In the genomic region with DNA sequence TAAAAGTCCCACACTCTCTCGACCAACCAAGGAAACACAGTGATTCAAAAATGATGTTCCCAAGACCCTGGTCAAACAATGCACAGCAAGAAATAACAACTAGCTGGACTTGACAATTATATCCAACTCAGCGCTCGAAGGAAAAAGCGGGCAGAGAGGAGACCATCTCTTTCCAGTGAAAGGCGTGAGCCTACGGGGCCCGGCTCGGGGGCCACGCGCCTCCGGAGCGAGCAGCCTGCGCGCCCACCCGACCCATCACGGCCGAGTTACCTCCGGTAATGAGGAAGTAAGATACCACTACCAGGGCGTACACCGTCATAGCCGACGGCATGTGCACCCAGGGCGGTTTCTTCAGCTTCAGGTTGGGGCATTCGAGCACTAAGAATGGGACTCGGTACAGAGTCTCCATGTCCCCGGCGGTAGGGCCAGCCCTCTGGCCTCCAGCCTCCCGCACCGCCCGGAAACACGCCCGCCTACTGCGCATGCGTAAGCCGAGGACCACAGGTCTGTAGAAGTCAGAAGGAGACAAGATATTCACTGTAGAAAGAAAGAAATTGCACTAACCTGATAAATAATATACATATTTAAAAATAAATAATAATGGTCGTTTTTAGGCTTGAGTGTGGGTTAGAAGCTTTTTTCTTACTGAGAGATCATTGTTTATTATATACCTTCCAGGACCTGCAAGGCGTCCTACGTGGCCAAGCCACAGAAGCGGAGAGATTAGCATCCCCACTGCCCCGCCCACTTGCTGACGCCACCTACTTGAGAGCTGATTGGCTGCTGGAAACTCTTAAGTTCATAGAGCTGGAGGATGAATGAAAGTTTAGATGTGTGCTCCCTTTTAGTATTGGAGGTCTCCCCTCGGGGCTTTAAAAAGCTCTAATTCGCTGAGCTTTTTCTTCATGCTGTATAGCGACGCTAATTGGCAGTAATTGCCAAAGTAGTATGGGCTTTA, we compare ENCODE assay signal across 8 mouse cellular contexts. TPM values are rescaled to one million over a fixed set of nuclear protein-coding genes. Genes with fewer than 3 reads are reported as not detected.
A peak's percentile ranks its signal among the peaks of the same experiment; 100 is the strongest.
DNase-seq lines count a peak whose midpoint lies in the region; ATAC-seq lines count a peak whose summit lies in the region.

Ostc (minus strand) TSS at position 478 of the 958 bp plus-strand sequence.

- peak; percentile 96 for ATAC-seq in inflammation-experienced regulatory T-cells, adult 6 months
- peak; percentile 97 for ATAC-seq in megakaryocyte-erythroid progenitor cell, adult 5-6 weeks (replicated peaks; ENCODE audit: low FRiP score, low TSS enrichment, poor library complexity, severe bottlenecking)

- peak; percentile 96 to 98 for DNase-seq in adrenal gland, adult (ENCODE audit: inconsistent age in 2 of 2, low spot score in 1 of 2)
- DNase-seq in embryo, embryonic 10.5 days (ENCODE audit: low spot score), result peak; percentile 99
- peak; percentile 97 for DNase-seq in gastrocnemius, postnatal 14 days
- DNase-seq in left cerebral cortex, postnatal 10 days (ENCODE audit: extremely low spot score in 1 of 2, low spot score in 2 of 2), result peak; percentile 94 to 98
- DNase-seq in right cerebral cortex, postnatal 25 days, result peak; percentile 89
- peak; percentile 88 to 97 for DNase-seq in urinary bladder, postnatal 4 days (ENCODE audit: low spot score in 2 of 2)

- intact Hi-C loops in gastrocnemius, postnatal 14 days (cut with DNase I; ENCODE audit: low total_unique reads), result no loop called here
- intact Hi-C loops in left cerebral cortex, postnatal 10 days (cut with DNase I), result no loop called here

RNA-seq across cellular contexts. Expression of gene Ostc, which starts in this region (rescaled TPM):
- 10 to 100 TPM; 40.6 to 54.5 TPM for total RNA-seq in gastrocnemius, postnatal 14 days (2021)
- 100 to 1,000 TPM; 188 to 262 (median 188) TPM for polyA plus RNA-seq in inflammation-experienced regulatory T-cells, adult 6 months (2017; shearing (Covaris generic))
- total RNA-seq in left cerebral cortex, postnatal 10 days (2021), result 10 to 100 TPM; 70.3 to 75.6 TPM
- total RNA-seq in megakaryocyte-erythroid progenitor cell, adult 5-6 weeks (2014; fragmentation: Nextera tagmentation), result 102 and 150 TPM in 2 replicates
- total RNA-seq in megakaryocyte-erythroid progenitor cell, adult 5-6 weeks (2017), result 117 and 156 TPM in 2 replicates

Comparison
In these comparisons a context has a peak if more than half of its experiments do, and no peak if none do; other contexts are left out.
1. Peak in every context shown above with its lines: DNase-seq and ATAC-seq.